Mouse (Mus musculus) brain, embryonic 14.5 days (tissue): Measurements from ENCODE around the gene Gm11027.

Experiments
- CTCF ChIP-seq: fragments of 200-500 bp; IDR thresholded peaks from 2 replicates; pipeline ENCODE4 v1.5.1; 2012; ENCODE audit warnings: inconsistent platforms, mild to moderate bottlenecking, moderate library complexity, borderline replicate concordance; ENCODE audit not compliant: insufficient read depth, insufficient read length; ENCODE audit errors: extremely low read depth
- POLR2A ChIP-seq: fragments of 200-500 bp; IDR thresholded peaks from 2 replicates; pipeline ENCODE4 v1.6.1; 2012; ENCODE audit warnings: mild to moderate bottlenecking, inconsistent platforms, borderline replicate concordance; ENCODE audit not compliant: poor library complexity, insufficient read depth, insufficient read length, severe bottlenecking; ENCODE audit errors: extremely low read depth

DNA sequence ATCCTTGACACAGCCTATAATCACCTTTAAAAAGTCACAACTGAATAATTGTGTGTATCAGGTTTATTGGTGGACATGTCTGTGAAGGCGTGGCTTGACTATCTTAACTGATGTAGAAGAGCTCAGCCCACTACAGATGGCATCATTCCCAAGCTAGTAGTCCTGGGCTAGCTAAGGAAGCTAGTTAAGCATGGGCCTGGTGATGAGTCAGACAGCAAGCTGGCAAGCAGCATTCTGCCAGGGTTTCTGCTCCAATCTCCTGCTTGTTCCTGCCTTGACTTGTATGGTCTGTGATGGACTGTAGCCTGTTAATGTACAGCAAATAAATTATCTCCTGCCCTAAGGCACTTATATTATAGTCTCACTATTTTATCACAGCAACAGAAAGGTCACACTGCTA lies 30.6 kb upstream of the Gm11027 start:
- TF ChIP-seq POLR2A (no peak), CTCF (no peak)
